Mouse (Mus musculus) cortical plate, adult 2 months (tissue): Measurements from ENCODE around the gene Dazap2.
A peak's percentile ranks its signal among the peaks of the same experiment; 100 is the strongest.

Experiments used
- CTCF ChIP-seq: fragments of 200-500 bp; IDR thresholded peaks from 2 replicates; pipeline ENCODE4 v1.5.1; 2011; ENCODE audit warnings: mild to moderate bottlenecking, control low read depth, low read length; ENCODE audit not compliant: insufficient read depth; ENCODE audit errors: extremely low read depth
- POLR2A ChIP-seq: fragments of 200-500 bp; IDR thresholded peaks from 2 replicates; pipeline ENCODE4 v1.6.1; 2011; ENCODE audit warnings: mild to moderate bottlenecking, low read length, control low read depth; ENCODE audit not compliant: insufficient read depth; ENCODE audit errors: extremely low read depth

GRCm38 (mm10) chr15:100622164-100622563, 7.0 kb downstream of the Dazap2 start:
- TF ChIP-seq CTCF, result no peak
- peak; percentile 54; the same call in 1 of the 2 replicates for TF ChIP-seq POLR2A
